Mouse (Mus musculus) limb, embryonic 14.5 days (tissue): ENCODE measurements around the gene Dok1. TPM values are rescaled to one million over a fixed set of nuclear protein-coding genes. Genes with fewer than 3 reads are reported as not detected.

Experiments
- ATAC-seq: fragments of 200-750 bp; cut with Nextera tagmentation; 2 replicates; pipeline ENCODE4 v1.8.0; 2017; ENCODE audit warnings: low read depth, moderate number of reproducible peaks, moderate TSS enrichment; ENCODE audit not compliant: low FRiP score
- DNase-seq: peaks from one replicate; pipeline ENCODE4 v3.0.0-alpha.2; 2015; ENCODE audit warnings: low spot score
- H3K27ac ChIP-seq: fragments of 300-500 bp; sonication (generic); replicated peaks from 2 replicates; pipeline ENCODE4 v1.5.1; 2014; ENCODE audit warnings: low read depth, mild to moderate bottlenecking, low read length, moderate library complexity, mixed read lengths
- H3K27me3 ChIP-seq: fragments of 300-500 bp; sonication (generic); 2 replicates; pipeline ENCODE4 v1.6.1; 2014; ENCODE audit warnings: low read length, mixed read lengths; ENCODE audit not compliant: control insufficient read depth, insufficient read depth
- H3K36me3 ChIP-seq: fragments of 300-500 bp; sonication (generic); 2 replicates; pipeline ENCODE4 v1.6.1; 2014; ENCODE audit warnings: mild to moderate bottlenecking, low read length, moderate library complexity, mixed read lengths; ENCODE audit not compliant: control insufficient read depth, insufficient read depth
- H3K4me1 ChIP-seq: fragments of 300-500 bp; sonication (generic); 2 replicates; pipeline ENCODE4 v1.6.1; 2014; ENCODE audit warnings: antibody characterized with exemption, low read length, mixed read lengths; ENCODE audit not compliant: control insufficient read depth, insufficient read depth
- H3K4me2 ChIP-seq: fragments of 300-500 bp; sonication (generic); replicated peaks from 2 replicates; pipeline ENCODE4 v1.6.1; 2014; ENCODE audit warnings: low read depth, mild to moderate bottlenecking, low read length, moderate library complexity; ENCODE audit not compliant: severe bottlenecking
- H3K4me3 ChIP-seq: fragments of 300-500 bp; sonication (generic); replicated peaks from 2 replicates; pipeline ENCODE4 v1.5.1; 2014; ENCODE audit warnings: low read length
- H3K9ac ChIP-seq: fragments of 300-500 bp; sonication (generic); 2 replicates; pipeline ENCODE4 v1.6.1; 2014; ENCODE audit warnings: mild to moderate bottlenecking, low read depth, low read length, moderate library complexity; ENCODE audit not compliant: severe bottlenecking
- H3K9me3 ChIP-seq: fragments of 300-500 bp; sonication (generic); 2 replicates; pipeline ENCODE4 v1.6.1; 2016; ENCODE audit warnings: low read length; ENCODE audit not compliant: control insufficient read depth
- POLR2A ChIP-seq: fragments of 200-500 bp; IDR thresholded peaks from 2 replicates; pipeline ENCODE4 v1.8.0; 2012; ENCODE audit warnings: inconsistent platforms, mild to moderate bottlenecking, moderate library complexity, borderline replicate concordance; ENCODE audit not compliant: insufficient read depth, insufficient read length; ENCODE audit errors: extremely low read depth
- whole genome bisulfite sequencing: fragments of 180-500 bp; shearing (Covaris S2); extraction: QIAGEN DNeasy Blood & Tissue Kit; methylation state at CpG from one replicate; pipeline ENCODE4 v1.1.7; 2014; 5-methylcytosine and 5-hydroxymethylcytosine counted together
- polyA plus RNA-seq, 2 experiments: library from polyadenylated mRNA; depleted of rRNA in 1 of 2; stranded (reverse) in 1 of 2; unstranded in 1 of 2; fragments of >200 nt; fragmentation: Nextera tagmentation in 1 of 2; extraction: Ambion mirVana in 1 of 2; gene quantifications; 2 replicates each; pipeline versions ENCODE4 v1.2.1 to v1.2.3; 2012 to 2014

Dok1 gene
- polyA plus RNA-seq, 2 experiments: 11.4 to 17.1 TPM

DNA sequence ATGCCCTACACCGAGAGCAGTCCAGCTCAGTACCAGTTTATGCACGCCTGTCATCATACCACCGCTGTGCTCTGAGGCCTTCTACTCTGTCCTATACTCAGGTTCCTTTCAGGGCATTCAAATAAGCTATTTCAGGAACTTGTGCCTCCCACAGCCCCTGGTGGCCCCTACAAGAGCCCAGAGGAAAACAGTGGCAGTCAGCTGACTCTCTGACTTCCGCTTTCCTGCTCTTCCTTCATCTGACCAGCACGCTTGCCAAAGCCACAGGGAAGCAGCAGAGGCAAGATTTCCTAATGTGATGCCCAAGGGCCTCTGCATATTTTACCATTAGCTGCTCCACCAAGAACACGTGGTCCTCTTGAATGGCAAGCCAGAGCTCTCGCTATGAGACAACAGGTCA is 28.4 kb downstream of the Dok1 start:
- no peak for DNase-seq
- Histone ChIP-seq H3K9me3 (no peaks in the 10 kb centered on the region), H3K36me3 (no peaks in the 10 kb centered on the region), H3K4me1 (no peaks in the 10 kb centered on the region), H3K9ac (no peak overlapping the region), H3K27me3 (no peaks in the 10 kb centered on the region), H3K27ac (no peak overlapping the region), H3K4me3 (no peak overlapping the region), H3K4me2 (no peak overlapping the region)
- WGBS: 65% methylated on average over 7 of the region's 7 CpGs
- no peak for TF ChIP-seq POLR2A
- no peak for ATAC-seq

DNA sequence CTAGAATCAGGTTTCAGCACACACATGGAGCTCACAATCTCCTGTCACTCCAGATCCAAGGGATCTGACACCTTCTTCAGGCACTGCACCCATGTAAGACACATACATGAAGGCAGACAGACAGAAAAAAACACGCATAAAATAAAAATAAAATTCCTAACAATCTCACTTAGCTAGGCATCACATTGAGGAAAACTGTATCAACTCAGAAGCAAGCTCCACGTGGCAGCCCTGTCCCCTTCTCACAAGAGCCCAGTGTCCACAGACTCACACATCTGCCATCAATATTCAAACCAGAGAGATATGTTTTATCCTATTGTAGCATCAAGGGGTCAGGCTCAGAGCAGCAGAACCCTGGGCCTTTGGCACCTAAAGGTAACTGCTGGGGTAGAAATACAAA is 29.0 kb downstream of the Dok1 start:
- 80% methylated on average over 2 of the region's 2 CpGs for WGBS
- Histone ChIP-seq H3K9me3 (no peaks in the 10 kb centered on the region), H3K27ac (no peak overlapping the region), H3K4me2 (no peak overlapping the region), H3K9ac (no peak overlapping the region), H3K27me3 (no peaks in the 10 kb centered on the region), H3K36me3 (no peaks in the 10 kb centered on the region), H3K4me3 (no peak overlapping the region), H3K4me1 (no peaks in the 10 kb centered on the region)
- TF ChIP-seq POLR2A: no peak
- no peak for ATAC-seq
- DNase-seq: no peak

DNA sequence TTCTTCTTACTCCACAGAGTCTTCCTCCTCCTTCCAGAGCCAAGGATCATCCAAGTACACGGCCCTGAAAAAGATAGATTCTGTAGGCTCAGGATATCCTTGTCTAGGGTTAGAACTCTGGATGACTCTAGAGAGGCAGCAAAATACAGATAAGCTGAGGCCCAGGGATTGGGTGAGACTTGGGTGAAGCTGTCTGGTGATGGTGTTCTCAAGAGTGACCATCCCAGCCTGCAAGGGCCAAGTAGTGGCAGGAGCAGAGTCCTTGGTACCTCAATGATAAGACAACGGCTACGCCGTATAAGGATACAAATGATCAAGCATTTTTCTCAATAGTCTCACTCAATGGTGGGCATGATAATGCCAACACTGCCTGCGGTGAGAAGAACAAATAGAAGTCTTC is 29.4 kb downstream of the Dok1 start:
- no peak for TF ChIP-seq POLR2A
- H3K27me3 ChIP-seq: no peaks in the 10 kb centered on the region
- no peak overlapping the region for H3K27ac ChIP-seq
- no peaks in the 10 kb centered on the region for H3K36me3 ChIP-seq
- no peak overlapping the region for H3K9ac ChIP-seq
- no peaks in the 10 kb centered on the region for H3K4me1 ChIP-seq
- 94% methylated on average over 5 of the region's 5 CpGs for WGBS
- H3K4me2 ChIP-seq: no peak overlapping the region
- no peak overlapping the region for H3K4me3 ChIP-seq
- ATAC-seq (no peak), DNase-seq (no peak)
- H3K9me3 ChIP-seq: no peaks in the 10 kb centered on the region

DNA sequence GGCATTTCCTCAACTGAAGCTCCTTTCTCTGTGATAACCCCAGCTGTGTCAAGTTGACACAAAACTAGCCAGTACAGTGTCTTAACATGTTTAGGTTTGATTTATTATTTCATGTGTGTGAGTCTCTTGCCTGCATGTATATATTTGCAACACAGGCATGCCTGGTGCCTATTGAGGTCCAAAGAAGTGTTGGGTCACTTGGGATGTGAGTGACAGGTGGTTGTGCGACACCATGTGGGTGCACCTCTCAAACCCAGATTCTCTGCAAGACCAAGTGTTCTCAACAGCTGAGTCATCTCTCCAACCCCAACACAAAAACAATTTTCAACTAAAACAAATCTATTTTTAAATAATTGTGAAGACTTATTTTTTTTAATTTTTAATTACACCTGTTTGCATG is 30.2 kb downstream of the Dok1 start:
- Histone ChIP-seq H3K4me2 (no peak overlapping the region), H3K4me3 (no peak overlapping the region), H3K9ac (no peak overlapping the region), H3K36me3 (no peaks in the 10 kb centered on the region), H3K9me3 (no peaks in the 10 kb centered on the region; the same call in 1 of the 2 replicates), H3K27me3 (no peaks in the 10 kb centered on the region), H3K4me1 (no peaks in the 10 kb centered on the region), H3K27ac (no peak overlapping the region)
- DNase-seq (no peak), ATAC-seq (no peak)
- 88% methylated on average over 1 of the region's 1 CpGs for WGBS
- TF ChIP-seq POLR2A: no peak

DNA sequence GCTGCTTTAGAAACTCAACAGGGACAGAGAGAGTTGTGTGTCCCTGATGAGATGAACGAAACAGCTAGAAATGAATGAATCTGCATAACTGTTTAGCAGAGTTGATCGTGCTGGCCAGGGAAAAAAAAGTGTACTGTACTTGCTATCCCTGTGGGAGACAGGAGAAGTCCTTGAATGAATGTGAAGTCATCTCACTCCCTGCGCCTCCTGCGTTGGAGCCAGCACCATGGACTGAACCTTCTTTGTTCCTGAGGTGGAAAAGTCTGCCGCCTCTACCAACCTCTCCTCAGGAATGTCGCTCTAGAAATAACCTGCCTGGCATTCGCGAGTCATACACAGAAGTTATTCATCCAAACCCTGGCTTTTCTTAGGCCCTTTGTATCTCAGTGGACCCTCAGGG is 33.3 kb downstream of the Dok1 start:
- Histone ChIP-seq H3K4me3 (no peak overlapping the region), H3K36me3 (no peaks in the 10 kb centered on the region), H3K9me3 (no peaks in the 10 kb centered on the region; the same call in 1 of the 2 replicates), H3K27me3 (no peaks in the 10 kb centered on the region), H3K4me2 (no peak overlapping the region), H3K9ac (no peak overlapping the region), H3K27ac (peak overlapping the region; percentile 28), H3K4me1 (0 out of 2 replicates have a peak, but pooled peaks cover 3% of the 10 kb centered on the region)
- WGBS: 61% methylated on average over 8 of the region's 8 CpGs
- peak; percentile 41 for DNase-seq
- no peak for TF ChIP-seq POLR2A
- ATAC-seq: peak; percentile 38

DNA sequence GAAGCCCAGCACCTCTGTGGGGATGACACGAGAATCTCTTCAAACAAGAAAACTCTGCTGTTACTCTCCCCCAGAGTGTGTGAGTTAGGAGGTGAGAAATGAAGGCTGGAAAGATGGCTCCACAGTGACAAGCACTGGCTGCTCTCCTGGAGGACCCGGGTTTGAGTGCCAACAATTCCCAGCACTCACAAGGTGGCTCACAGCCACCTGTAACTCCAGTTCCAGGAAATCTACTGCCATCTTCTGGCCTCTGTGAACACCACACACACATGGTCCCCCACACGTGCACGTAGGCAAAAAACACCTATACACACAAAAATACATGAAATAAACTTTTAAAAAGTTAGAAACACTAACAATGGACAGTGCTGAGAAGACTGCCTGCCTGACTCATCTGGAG is 34.9 kb downstream of the Dok1 start:
- no peak overlapping the region for H3K4me2 ChIP-seq
- H3K27ac ChIP-seq: no peak overlapping the region
- H3K9me3 ChIP-seq: no peaks in the 10 kb centered on the region; the same call in 1 of the 2 replicates
- 0 out of 2 replicates have a peak, but pooled peaks cover 3% of the 10 kb centered on the region for H3K4me1 ChIP-seq
- no peak overlapping the region for H3K4me3 ChIP-seq
- no peak overlapping the region for H3K9ac ChIP-seq
- no peaks in the 10 kb centered on the region for H3K27me3 ChIP-seq
- ATAC-seq: no peak
- no peaks in the 10 kb centered on the region for H3K36me3 ChIP-seq
- no peak for DNase-seq
- TF ChIP-seq POLR2A: no peak
- 63% methylated on average over 4 of the region's 4 CpGs for WGBS
